Mouse (Mus musculus): ENCODE results near the gene Slc2a13.

The Slc2a13 gene

DNA sequence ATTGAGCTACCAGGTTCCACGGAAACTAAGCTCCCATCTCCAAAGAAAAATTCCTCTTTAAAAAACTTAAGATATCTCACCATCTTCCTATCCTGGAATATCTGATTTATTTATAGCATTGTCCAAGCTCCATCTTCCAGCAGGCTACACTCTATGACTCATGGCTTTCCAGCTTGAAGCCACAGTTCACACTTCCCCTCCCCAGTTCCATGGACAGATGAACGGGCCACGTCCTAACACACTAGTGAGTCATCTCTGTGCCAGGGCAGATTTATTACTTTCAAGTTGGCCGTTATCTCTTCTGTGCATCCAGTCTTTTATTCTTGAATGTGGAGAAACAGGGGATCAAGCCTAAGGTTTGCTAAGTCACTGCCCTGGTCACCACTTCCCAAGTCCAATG lies 78.0 kb downstream of the Slc2a13 start:
- DNase-seq, result peak in 1 of 2 experiments; percentile 40

DNA sequence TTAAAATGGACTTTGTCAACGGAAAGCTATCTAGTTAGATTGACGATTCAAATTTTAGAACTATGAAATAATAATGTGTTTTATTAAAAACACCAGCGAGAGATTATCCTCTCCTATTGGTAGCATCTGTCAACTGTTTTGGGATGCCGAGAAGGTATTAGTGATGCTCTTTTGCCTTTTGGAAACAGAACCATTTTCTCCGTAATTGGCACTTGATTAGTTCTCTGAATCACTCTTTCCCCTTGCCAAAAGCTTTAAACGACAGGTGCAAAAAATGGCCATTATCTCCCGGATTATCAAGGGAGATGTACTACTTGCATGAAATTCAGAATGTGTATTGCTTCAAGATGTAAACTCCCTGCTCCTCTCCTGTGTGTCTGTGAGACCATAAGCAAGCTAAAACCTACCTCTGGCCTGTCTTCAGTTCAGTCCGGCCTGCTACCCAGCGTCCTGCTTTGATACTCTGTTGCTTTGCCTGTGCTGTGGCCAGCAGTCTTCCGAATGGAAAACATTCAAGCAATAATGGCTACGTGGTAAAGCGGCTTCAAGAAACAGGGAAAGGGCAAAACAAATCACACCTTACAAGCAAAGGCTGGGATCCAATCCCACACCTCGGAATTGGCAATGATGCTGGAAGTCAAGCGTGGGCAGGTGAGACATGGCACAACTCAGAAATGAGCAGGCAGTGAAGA lies 93.0 kb downstream of the Slc2a13 start:
- peak; percentile 25 to 53 for DNase-seq

DNA sequence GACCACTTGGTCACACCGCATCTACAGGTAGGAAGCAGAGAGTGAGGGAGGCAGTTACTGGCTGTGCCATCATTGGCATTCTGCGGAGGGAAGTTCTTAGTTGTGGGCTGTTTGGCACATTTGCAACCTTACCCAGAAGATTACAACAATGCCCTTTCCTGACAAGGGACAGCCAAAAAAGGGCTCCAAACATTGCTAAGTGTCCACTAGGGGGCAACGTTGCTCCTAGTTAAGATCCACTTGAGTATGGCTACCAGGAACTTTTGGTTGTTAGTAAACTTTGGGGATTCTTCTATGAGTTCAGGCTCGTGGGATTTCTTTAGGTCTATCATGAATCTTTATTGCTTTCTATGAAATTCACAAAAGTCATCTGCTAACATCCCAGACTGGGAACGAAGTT lies 95.3 kb downstream of the Slc2a13 start:
- peak; percentile 45 to 63 for DNase-seq

DNA sequence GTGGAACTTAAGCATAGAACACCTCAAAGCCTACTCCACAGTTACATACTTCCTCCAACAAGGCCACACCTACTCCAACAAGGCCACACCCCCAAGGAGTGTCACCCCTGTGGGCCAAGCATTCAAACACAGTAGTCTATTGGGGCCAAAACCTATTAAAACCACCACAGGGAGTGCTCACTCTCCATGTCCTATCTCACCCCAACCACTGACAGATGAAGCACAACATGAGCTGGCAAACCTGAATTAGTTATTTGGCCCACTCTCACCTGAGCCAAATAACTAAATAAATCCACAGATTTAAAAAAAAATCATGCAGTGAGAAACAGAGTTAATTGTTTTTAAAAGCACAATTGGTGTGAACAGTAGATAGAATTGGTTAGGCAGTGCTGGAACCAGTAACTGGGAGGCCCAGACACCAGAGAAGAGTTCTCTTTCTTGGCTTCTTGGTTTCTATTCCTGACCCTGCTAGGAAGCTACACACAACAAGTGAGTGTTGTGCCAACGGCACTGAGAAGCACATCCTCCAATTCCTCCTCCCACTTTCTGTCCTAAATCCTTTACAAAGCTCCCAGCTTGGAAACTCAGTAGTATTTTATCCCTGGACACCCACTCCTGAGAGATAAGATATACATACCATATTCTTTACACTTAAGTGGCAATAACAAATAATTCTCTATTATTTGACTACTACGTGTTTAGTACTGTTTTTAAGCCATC lies 99.2 kb downstream of the Slc2a13 start:
- DNase-seq, result peak in 1 of 2 experiments; percentile 11

DNA sequence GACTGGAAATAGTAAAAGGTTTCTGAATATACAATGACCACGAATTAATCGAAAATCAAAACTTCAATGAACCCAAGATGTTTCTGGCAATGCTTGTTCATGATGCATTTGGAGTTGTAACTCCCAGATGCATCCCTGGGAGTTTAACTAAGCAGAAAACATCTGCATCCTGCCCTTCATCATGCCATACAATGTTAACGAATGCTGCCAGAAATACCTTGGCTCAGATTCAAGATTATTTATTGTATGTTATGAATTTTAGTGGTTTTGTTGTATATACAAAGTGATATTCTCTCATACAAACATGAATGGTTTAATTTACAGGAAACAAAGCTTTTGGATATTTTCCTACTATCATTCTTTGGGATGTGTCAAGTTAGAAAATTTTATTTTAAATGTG lies 107.7 kb downstream of the Slc2a13 start:
- DNase-seq, result no peak

DNA sequence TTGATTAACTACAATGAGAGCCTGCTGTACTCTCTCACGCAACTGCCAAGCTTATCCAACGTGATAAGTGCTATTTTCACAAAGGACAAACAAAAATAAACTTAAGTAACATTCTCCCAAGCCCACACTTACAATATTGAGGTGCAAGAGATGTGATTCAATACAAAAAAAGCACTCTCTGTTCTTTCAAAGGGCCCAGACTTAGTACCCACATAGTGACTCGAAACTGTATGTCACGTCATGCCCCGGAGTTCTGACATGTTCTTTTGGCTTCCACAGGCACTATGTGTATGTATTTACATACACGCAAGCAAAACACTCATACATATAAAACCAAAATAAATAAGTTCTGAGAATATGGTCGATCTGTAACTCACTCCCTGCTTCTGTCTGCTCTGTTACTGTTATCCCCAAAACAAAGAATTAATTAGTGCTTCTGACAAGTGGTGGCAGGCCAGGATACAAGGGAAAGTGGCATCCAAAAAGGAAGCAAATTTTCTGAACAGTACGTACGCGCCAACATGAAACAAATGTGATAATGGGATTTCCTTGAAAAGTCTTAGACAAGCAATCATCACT lies 109.1 kb downstream of the Slc2a13 start:
- no peak for DNase-seq

DNA sequence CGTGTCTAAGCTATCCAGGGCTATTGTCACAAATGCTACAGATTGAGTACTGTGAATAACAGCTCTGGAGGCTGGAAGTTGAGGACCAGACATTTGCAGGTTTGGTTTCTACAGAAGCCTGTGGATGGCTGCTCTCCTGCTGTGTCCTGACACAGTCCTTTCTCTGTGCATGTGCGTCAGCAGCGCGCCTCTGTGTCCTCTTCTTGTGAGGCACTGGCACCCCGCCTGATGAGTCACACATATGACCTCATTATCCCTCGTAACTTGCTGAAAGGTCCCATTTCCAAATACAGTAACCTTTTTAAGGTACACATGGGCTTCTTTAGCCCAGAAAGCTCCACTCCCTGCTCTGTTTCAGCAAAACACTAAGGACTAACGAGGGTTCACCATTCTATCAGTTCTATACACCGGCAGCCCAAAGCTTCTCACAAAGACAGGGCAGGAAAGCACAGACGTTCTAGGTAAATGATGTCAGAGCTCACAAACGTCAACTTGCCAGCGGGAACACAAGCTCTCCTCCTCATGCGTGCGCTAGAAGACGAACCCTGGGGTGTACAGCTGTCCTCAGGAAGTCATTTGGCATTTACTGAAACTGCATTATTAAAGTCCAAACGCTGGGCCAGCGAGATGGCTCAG lies 109.9 kb downstream of the Slc2a13 start:
- peak; percentile 80 to 91 for DNase-seq

DNA sequence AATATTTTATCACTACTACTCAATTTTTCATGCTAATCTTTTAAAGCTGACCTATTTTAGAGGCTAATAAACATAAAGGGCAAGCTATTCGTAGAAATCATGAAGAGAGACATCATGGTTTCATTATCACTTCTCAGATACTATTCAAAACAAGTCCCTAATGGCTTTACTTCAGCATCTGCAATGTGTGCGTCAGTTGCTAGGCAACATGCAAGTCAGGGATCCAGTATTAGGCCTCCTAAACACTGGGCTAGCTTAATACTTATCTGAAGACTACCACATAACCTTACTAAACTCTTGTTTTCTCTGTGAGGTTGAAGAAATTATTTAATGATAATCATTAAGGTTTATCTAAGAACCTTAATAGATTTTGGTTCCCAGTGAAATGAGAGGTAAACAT lies 111.1 kb downstream of the Slc2a13 start:
- DNase-seq, result no peak

DNA sequence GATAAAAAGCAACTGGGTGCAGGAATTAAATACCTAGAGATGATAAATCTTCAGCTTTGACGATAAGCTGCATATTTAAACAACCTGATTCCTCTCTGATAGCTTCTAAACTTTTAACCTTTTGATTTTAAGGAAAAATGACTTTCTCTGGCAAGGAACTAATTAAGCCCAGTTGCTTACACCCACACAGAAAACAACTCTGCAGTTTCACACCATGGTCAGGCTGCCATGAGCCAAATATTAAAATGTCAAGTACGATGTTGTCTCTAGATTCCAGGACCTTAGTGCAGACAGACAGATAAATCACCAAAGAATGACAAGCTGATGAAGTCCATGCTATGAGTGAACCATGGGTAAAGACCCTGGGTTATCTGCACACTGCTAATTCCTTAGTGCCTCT lies 115.9 kb downstream of the Slc2a13 start:
- DNase-seq, result no peak

DNA sequence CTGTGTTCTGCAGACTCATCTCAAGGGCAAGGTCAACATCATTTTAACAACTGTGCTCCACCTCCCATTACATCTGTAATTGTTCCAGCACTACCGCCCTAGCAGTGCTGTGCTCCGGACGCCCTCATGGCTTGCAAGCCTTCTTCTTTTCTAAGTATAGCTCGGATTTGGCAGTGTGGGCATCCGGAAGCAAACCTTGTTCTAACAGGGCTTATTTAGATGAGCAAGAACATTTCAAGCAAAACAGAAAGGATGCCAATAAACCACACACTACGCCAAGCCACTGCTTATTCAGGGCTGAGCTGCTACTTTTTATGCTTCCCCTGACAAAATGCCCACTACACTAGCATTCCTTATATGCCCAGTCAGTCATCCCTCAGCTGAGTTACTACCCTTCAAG lies 127.7 kb downstream of the Slc2a13 start:
- DNase-seq, result peak; percentile 34 to 57

DNA sequence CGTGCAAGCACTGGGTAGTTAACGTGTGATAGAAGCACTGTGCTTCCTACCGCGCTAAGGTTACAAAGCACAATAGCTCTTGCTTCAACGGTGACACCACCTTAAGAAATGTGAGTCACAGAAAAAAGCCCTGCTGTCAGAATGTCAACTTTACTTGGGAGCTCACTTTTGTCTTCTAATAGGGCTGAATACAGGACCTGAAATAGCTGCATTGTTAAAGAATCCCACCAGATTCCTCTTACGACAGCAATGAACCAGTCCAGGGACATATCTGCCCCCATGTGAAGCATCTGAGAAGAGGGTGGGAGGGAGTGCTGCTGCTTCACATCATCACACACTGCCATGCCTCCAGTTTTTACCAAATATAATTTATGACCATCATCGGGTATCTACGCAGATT lies 129.6 kb downstream of the Slc2a13 start:
- no peak for DNase-seq

DNA sequence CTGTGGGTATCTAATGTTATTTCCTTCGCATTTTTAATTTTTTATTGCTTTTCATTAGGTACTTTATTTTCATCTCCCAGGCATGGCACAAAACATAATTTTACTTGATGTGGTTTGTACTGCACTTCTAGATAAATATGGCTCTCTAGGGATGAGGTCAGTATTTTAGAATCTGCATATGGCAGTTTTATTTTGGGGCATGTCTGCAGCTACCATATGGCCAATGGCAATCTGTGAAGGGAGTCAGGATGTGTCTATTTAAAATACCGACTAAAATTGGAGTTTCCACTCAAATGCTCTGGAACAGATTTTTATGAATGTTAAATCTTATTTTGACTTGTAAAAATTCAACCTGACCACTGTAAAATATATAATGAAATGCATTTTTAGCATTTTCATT lies 133.2 kb downstream of the Slc2a13 start:
- DNase-seq, result peak; percentile 23 to 46

DNA sequence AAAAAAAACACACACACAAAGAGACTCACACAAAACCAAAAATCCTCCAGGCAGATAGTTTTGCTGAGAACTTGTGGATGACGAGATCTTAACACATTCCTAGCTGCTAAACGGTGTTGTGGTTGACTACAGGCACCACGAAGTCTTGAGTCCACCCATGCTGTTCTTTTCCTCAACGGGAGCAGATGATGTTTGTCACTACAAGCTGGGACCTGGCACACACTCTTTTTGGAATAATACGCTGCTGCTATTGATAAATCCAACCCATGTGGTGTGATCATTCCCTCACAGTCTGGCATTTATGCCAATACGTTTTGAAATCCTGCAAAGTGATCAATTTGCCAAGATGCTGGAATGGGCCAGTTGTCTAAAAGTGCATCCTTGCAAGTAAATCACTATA lies 147.6 kb downstream of the Slc2a13 start:
- DNase-seq, result no peak

DNA sequence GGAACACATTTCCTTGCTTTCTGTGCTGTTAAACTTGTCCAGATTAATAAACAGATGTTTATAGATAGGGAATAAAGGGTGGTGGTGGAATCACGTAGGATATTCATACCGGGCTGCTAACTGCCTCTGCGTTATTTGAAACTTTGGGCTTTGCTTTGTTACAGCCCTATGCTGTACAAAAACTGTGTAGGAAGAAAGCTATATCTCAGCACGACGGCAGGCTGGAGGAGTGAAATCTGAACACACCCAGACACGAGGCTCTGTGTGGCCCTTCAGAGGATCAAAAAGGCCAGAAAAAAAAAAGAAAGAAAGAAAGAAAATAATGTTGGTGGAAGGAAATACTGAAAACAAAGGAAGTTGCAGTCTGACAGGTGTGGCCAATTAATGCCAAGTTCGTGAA lies 166.1 kb downstream of the Slc2a13 start:
- no peak for DNase-seq

DNA sequence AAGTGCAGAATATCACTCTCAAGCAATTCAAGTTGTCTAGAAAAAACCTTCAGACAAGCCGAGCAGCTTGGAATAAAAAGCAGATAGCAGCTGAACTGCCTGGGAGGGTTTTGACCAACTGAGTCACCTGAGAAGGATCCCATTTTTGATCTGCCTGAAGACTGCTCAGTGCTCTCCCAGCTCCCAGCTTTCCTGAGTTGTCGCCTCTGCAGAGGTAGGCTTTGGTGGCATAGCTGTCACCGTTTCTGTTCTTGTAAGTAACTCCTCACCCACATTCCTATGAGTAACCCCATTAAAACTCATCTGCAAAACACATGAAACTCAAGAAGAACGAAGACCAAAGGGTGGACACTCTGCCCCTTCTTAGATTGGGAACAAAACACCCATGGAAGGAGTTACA lies 177.9 kb downstream of the Slc2a13 start:
- DNase-seq, result no peak

DNA sequence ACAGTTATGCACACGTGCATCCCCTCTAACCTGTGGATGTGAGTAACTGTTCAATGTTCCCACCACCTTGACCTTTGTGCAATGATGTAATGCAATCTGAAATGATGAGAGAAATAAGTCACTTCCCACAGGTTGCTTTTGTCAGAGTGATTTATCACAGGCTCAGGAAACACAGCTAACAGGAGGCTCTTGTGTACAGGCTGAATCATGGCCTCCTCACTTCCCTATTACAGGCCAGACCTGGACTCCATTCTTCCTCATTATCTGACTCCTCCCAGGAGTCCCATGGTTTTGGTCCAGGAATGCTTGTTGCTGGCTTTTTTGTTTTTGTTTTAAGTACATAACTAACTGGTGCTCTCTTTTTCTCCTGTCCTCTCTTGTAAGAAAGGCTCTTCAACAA lies 189.4 kb downstream of the Slc2a13 start:
- no peak for DNase-seq

DNA sequence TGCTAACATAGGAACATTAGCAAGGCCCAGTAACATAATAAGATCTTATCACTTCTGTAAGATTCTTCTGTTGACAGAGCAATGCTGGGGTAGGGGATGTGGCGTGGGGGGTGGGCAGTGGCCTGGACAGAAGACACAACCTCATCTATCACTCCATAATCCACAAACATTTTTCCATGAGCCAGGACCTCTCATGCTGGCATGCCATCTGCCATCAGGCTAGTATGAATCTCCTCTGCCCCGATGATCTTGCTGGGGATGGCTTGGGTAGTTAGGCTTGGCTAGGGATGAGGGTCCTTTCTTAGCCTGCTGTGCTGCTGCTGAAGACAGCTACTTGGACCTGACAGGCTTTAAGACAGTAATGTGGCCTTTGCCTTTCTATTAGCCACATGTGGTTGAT lies 190.5 kb downstream of the Slc2a13 start:
- no peak for DNase-seq

DNA sequence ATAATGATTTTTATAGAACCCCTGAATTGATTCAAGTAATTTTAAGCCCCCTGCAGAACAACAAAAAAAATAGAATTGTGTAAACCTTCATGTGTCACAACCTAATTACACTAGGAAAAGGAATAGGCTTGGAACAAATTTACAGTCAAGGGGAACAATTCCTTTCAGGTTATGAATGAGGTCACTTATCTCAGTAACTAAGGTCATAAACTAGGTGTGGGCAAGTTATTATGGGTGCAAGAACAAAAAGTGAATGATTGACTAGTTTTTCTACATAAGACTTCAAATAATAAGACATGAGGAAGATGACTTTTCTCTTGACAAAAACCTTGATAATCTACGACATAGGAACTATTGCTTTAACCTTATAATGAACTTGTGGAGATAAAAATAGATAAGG lies 191.2 kb downstream of the Slc2a13 start:
- no peak for DNase-seq

DNA sequence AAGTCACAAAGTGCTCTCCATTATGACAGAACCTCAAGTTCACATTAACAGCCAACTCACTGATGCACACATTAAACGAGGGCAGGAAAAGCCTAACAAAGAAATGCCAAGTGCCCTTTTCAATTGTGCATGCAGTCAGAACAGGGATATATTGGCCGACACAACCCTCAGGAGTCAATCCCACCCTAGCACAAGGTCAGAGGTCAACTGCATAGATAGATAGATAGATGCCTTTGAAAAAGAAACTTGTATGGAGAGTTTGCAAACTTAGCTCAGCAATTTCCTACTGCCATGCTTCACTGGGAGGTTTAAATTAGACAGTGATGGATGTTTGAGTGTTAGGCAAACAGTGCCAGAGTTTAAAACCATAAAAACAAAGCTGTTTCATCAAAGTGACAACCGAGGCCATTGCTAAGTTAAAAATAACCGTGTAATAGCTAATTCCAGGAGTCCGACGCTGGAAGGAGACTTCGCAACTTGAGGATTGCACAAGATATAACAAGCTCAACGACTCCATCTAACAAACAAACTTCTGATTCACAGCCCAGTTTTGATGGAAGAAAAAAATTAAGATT lies 194.2 kb downstream of the Slc2a13 start:
- no peak for DNase-seq

DNA sequence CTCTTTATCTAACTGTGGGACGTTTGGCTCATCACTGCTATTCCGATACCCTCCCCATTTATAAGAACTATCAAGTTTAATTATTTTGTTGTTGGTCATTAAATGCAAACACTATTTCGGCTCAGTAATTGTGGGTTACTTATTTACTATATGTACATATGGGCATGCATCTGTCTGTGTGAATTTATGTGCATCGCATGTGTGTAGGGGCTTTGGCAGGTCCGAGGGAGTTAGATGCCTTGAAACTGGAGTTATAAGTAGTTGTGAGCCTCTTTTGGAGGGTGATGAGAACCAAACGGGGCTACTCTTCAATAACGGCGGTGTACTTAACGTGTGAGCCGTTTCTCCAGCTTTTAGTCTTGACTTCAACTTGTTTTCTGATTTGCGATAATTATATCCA lies 195.5 kb downstream of the Slc2a13 start:
- no peak for DNase-seq

DNA sequence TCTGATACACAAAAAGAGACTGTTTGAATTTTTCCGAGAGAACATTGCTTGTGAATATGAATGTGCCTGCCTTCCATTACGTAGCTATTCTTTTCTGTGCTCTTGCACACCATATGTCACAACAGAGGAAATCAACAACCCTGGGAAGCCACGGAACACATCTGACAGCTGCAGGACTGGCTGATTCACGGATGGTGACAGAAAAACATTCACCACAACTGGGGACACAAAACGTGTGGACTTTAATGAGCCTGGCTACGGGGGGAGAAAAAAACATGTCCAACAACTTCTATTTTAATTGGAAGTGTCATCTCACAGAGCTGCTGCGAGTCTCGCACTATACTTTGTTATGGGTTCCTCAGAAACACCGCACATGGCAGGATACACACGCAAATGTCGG lies 196.0 kb downstream of the Slc2a13 start:
- DNase-seq, result no peak

DNA sequence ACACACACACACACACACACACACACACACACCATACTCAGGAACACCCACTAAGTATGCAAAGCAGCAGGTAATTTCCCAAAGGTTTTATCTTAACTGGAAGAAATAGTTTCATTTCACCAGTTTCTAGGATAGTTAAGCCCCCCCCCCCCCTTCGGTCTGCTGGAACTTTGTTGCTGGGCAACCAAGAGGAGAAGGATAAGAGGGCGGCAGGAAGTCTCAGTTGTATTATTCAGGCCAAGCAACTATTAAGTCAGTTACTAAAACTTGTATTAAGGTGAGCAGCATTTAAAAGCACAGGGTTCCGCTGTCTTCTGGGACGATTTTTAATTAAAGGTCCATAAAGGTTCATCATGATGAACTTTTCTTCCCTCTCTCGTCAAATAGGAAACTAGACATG lies 198.6 kb downstream of the Slc2a13 start:
- no peak for DNase-seq

DNA sequence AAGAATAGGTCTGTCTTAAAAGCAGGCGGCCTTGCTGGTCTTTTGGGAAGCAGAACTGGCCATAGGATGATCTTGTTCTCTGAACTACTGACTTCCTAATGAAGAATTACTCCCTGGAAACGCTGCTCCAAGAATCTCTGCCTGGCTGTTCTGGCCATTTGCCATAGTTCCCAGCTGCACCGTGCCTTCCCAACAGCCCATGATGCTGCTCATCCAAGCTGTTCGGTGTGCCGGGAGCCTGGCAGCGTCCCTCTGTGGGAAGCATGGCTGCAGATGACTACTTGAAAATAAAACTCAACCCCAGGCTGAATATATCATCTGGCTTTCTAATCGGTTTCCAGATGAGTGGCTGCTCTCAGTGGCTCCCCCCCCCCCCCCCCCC lies 199.9 kb downstream of the Slc2a13 start:
- peak; percentile 69 to 71 for DNase-seq

Measured in cerebellum, postnatal 36 days (tissue).